Mouse (Mus musculus) CH12.LX (cell line): ENCODE data around the gene Tnnc2. TPM values are rescaled to one million over a fixed set of nuclear protein-coding genes. Genes with fewer than 3 reads are reported as not detected.

Source experiments
- DNase-seq: peaks from one replicate; pipeline ENCODE4 v3.0.0-alpha.2; 2013; ENCODE audit errors: extremely low read depth
- H3K27ac ChIP-seq: 2 replicates; pipeline ENCODE4 v1.5.1; 2012; ENCODE audit warnings: low read depth, mild to moderate bottlenecking, control low read depth, moderate library complexity; ENCODE audit not compliant: insufficient read depth
- H3K27me3 ChIP-seq: replicated peaks from 2 replicates; pipeline ENCODE3; 2012; ENCODE audit warnings: inconsistent platforms
- H3K36me3 ChIP-seq, 2 experiments: replicated peaks in 1 of 2; 2 replicates each; pipeline versions ENCODE3 to v1.6.1; 2012; ENCODE audit warnings: inconsistent platforms in 1 of 2, low read length in 1 of 2, mild to moderate bottlenecking in 1 of 2, mixed read lengths in 1 of 2, moderate library complexity in 1 of 2; ENCODE audit not compliant: control insufficient read depth in 1 of 2, insufficient read depth in 1 of 2
- H3K4me1 ChIP-seq, 2 experiments: 2 replicates each; pipeline ENCODE4 v1.6.1; 2012; ENCODE audit warnings: inconsistent platforms in 1 of 2, moderate library complexity in 1 of 2; ENCODE audit not compliant: insufficient read depth in 2 of 2, control insufficient read depth in 1 of 2
- H3K4me2 ChIP-seq: 2 replicates; pipeline ENCODE4 v1.6.1; 2012; ENCODE audit warnings: low read depth, mild to moderate bottlenecking, control low read depth; ENCODE audit not compliant: poor library complexity, insufficient read depth, severe bottlenecking
- H3K4me3 ChIP-seq, 3 experiments: fragments of 150-350 bp in 1 of 3; sonication (generic) in 1 of 3; replicated peaks in 1 of 3; 2 replicates each; pipeline versions ENCODE3 to v1.5.1; 2011 to 2012; ENCODE audit warnings: low read depth in 2 of 3, low read length in 2 of 3, mild to moderate bottlenecking in 2 of 3, moderate library complexity in 2 of 3, control low read depth in 1 of 3, improper control_type of control experiment in 1 of 3, inconsistent platforms in 1 of 3, mixed read lengths in 1 of 3; ENCODE audit not compliant: poor library complexity in 1 of 3
- H3K79me2 ChIP-seq: replicated peaks from 2 replicates; pipeline ENCODE4 v1.6.1; 2012; ENCODE audit warnings: mild to moderate bottlenecking, moderate library complexity; ENCODE audit not compliant: control insufficient read depth, poor library complexity, insufficient read depth, severe bottlenecking; ENCODE audit errors: extremely low read depth
- H3K9ac ChIP-seq: 2 replicates; pipeline ENCODE4 v1.6.1; 2012; ENCODE audit warnings: low read depth, mild to moderate bottlenecking, control low read depth, moderate library complexity; ENCODE audit not compliant: insufficient read depth
- H3K9me3 ChIP-seq: replicated peaks from 2 replicates; pipeline ENCODE3; 2012; ENCODE audit warnings: low read length, inconsistent platforms, mixed read lengths
- BHLHE40 ChIP-seq: IDR thresholded peaks from 2 replicates; pipeline ENCODE4 v1.6.1; 2011; ENCODE audit warnings: mild to moderate bottlenecking, low read depth, low read length, improper control_type of control experiment
- CHD1 ChIP-seq: IDR thresholded peaks from 2 replicates; pipeline ENCODE4 v1.6.1; 2012; ENCODE audit warnings: low read depth, low read length, improper control_type of control experiment, inconsistent platforms
- E2F4 ChIP-seq: IDR thresholded peaks from 2 replicates; pipeline ENCODE4 v1.6.1; 2011; ENCODE audit warnings: low read depth, low read length, improper control_type of control experiment; ENCODE audit not compliant: insufficient replicate concordance
- EP300 ChIP-seq: IDR thresholded peaks from 2 replicates; pipeline ENCODE4 v1.6.1; 2011; ENCODE audit warnings: low read length, improper control_type of control experiment
- ETS1 ChIP-seq: conservative IDR thresholded peaks from 2 replicates; pipeline ENCODE4 v1.6.1; 2012; ENCODE audit warnings: low read depth, mild to moderate bottlenecking, inconsistent platforms, low read length, improper control_type of control experiment, moderate library complexity
- HCFC1 ChIP-seq: IDR thresholded peaks from 2 replicates; pipeline ENCODE4 v1.6.1; 2012; ENCODE audit warnings: low read depth, mild to moderate bottlenecking, inconsistent platforms, low read length, improper control_type of control experiment
- IRF4 ChIP-seq: IDR thresholded peaks from 2 replicates; pipeline ENCODE4 v1.6.1; 2014; ENCODE audit warnings: low read depth, mild to moderate bottlenecking, inconsistent platforms, low read length, improper control_type of control experiment
- JUN ChIP-seq: IDR thresholded peaks from 2 replicates; pipeline ENCODE4 v1.6.1; 2011; ENCODE audit warnings: low read depth, mild to moderate bottlenecking, low read length, improper control_type of control experiment, moderate library complexity; ENCODE audit not compliant: insufficient read depth
- JUND ChIP-seq: conservative IDR thresholded peaks from 2 replicates; pipeline ENCODE4 v1.6.1; 2011; ENCODE audit warnings: low read depth, low read length, improper control_type of control experiment
- MAFK ChIP-seq: IDR thresholded peaks from 2 replicates; pipeline ENCODE4 v1.6.1; 2011; ENCODE audit warnings: low read length, improper control_type of control experiment; ENCODE audit not compliant: insufficient replicate concordance
- MAX ChIP-seq: IDR thresholded peaks from 2 replicates; pipeline ENCODE4 v1.6.1; 2011; ENCODE audit warnings: low read length, improper control_type of control experiment
- MEF2A ChIP-seq: IDR thresholded peaks from 2 replicates; pipeline ENCODE4 v1.6.1; 2014; ENCODE audit warnings: low read depth, mild to moderate bottlenecking, inconsistent platforms, low read length, improper control_type of control experiment, borderline replicate concordance
- MXI1 ChIP-seq: IDR thresholded peaks from 2 replicates; pipeline ENCODE4 v1.6.1; 2011; ENCODE audit warnings: mild to moderate bottlenecking, low read depth, low read length, improper control_type of control experiment
- NRF1 ChIP-seq: IDR thresholded peaks from 2 replicates; pipeline ENCODE4 v1.6.1; 2014; ENCODE audit warnings: low read depth, mild to moderate bottlenecking, inconsistent platforms, low read length, improper control_type of control experiment, moderate library complexity
- PAX5 ChIP-seq: IDR thresholded peaks from 2 replicates; pipeline ENCODE4 v1.6.1; 2012; ENCODE audit warnings: low read length, inconsistent platforms, mixed read lengths
- POLR2AphosphoS2 ChIP-seq: IDR thresholded peaks from 2 replicates; pipeline ENCODE4 v1.6.1; 2011; ENCODE audit warnings: low read depth, low read length, improper control_type of control experiment
- RAD21 ChIP-seq: IDR thresholded peaks from 2 replicates; pipeline ENCODE4 v1.6.1; 2011; ENCODE audit warnings: low read depth, mild to moderate bottlenecking, low read length, improper control_type of control experiment, moderate library complexity
- SIN3A ChIP-seq: IDR thresholded peaks from 2 replicates; pipeline ENCODE4 v1.6.1; 2012; ENCODE audit warnings: low read length, improper control_type of control experiment, inconsistent platforms
- TBP ChIP-seq: conservative IDR thresholded peaks from 2 replicates; pipeline ENCODE4 v1.6.1; 2011; ENCODE audit warnings: low read depth, low read length, improper control_type of control experiment
- ZC3H11A ChIP-seq: IDR thresholded peaks from 2 replicates; pipeline ENCODE4 v1.6.1; 2012; ENCODE audit warnings: low read depth, mild to moderate bottlenecking, inconsistent platforms, low read length, improper control_type of control experiment
- ZNF384 ChIP-seq: IDR thresholded peaks from 2 replicates; pipeline ENCODE4 v1.6.1; 2012; ENCODE audit warnings: low read depth, low read length, improper control_type of control experiment, inconsistent platforms
- dilution Hi-C: fragments of 300-500 bp; cut with MboI; formaldehyde crosslinking; loops from 2 replicates; pipeline ENCODE4 v1.14.3; 2020; ENCODE audit warnings: low sequenced_read_pairs; ENCODE audit not compliant: extremely low pct_unique_long_range_greater_than_20kb, extremely low pct_ligation_motif_present
- in situ Hi-C: fragments of 300-500 bp; cut with MboI; formaldehyde crosslinking; loops from 3 replicates; pipeline ENCODE4 v1.14.3; 2019; ENCODE audit warnings: low sequenced_read_pairs, low pct_ligation_motif_present, low pct_unique_long_range_greater_than_20kb, mixed read lengths
- polyA plus RNA-seq: library from polyadenylated mRNA; unstranded; fragments of >175 nt; gene quantifications from 2 replicates; pipeline ENCODE4 v1.2.1, GENCODE M21; 2012; ENCODE audit warnings: low read depth; ENCODE audit not compliant: insufficient read length
- total RNA-seq, 2 experiments: library from RNA; depleted of rRNA; stranded (reverse); fragments of 300-350 nt in 1 of 2; fragments of >200 nt in 1 of 2; gene quantifications; 2 replicates each; pipeline ENCODE4 v1.2.3; 2012 to 2014

The Tnnc2 gene
- total and polyA plus RNA-seq, 3 experiments, result not detected

DNA sequence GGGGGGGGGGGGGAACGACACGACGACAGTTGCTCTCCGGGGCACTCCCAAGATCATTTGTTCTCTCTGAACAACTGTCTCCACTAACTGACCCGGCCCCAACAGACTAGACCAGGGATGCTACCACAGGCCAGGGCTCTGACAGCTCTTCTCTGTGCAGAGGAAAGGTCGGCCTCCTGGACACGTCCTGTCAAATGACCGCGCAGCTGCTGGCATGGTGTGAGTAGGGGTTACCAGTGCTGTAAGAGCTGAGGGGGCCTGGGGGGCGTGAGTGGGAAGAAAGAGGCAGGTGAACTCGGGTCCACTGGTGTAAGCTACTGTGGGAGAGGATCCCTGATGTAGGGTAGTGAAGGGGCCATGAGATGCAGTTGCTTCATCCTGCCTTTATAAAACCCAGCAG is 21.9 kb downstream of the Tnnc2 start:
- Histone ChIP-seq H3K4me3 (no peak overlapping the region), H3K4me2 (no peak overlapping the region), H3K9me3 (no peaks in the 10 kb centered on the region)
- DNase-seq, result no peak
- TF ChIP-seq ZNF384, result no peak
- no peak for TF ChIP-seq BHLHE40
- TF ChIP-seq ZC3H11A, result no peak
- TF ChIP-seq CHD1, result no peak
- no peak for TF ChIP-seq JUND
- TF ChIP-seq HCFC1, result no peak
- TF ChIP-seq POLR2AphosphoS2, result no peak
- no peak for TF ChIP-seq EP300
- TF ChIP-seq MEF2A, result no peak
- TF ChIP-seq SIN3A, result no peak
- no peak for TF ChIP-seq E2F4
- no peak for TF ChIP-seq IRF4
- TF ChIP-seq MAX, result no peak
- TF ChIP-seq NRF1, result no peak
- TF ChIP-seq, all 38 proteins: peak for 0
- H3K27ac ChIP-seq, result no peak overlapping the region
- in situ Hi-C loops (no loop called here), dilution Hi-C loops (no loop called here)
- H3K36me3 ChIP-seq, result peaks cover 86 to 99% of the 10 kb centered on the region in 2 experiments
- no peaks in the 10 kb centered on the region for H3K27me3 ChIP-seq
- H3K79me2 ChIP-seq, result no peaks in the 10 kb centered on the region
- H3K9ac ChIP-seq, result no peak overlapping the region
- no peaks in the 10 kb centered on the region for H3K4me1 ChIP-seq

DNA sequence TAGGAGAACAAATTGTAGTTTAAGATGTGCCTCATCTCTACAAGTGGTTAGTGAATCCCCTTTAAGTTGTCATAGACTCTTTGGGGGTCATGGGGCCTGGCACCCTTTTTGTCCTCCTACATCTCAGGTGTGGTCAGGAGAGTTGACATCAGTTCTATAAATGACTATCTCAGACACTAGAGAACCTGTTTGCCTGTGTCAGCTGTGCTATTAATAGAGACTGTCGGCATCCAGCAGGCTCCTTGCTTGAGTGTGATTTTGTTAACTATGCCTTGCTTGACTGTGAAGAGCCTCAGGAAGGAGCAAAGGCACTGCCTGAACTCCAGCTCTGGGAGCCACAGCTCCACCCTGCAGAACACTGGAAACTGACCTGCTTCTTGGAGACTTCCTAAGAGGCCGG is 25.0 kb downstream of the Tnnc2 start:
- Histone ChIP-seq H3K9ac (no peak overlapping the region), H3K4me1 (no peaks in the 10 kb centered on the region), H3K79me2 (0 out of 2 replicates have a peak, but pooled peaks cover 3% of the 10 kb centered on the region), H3K9me3 (no peaks in the 10 kb centered on the region), H3K4me3 (no peak overlapping the region), H3K27ac (no peak overlapping the region), H3K27me3 (no peaks in the 10 kb centered on the region), H3K36me3 (peaks cover 74 to 97% of the 10 kb centered on the region in 2 experiments), H3K4me2 (no peak overlapping the region)
- dilution Hi-C loops (no loop called here), in situ Hi-C loops (no loop called here)
- DNase-seq, result no peak
- TF ChIP-seq JUND, result no peak
- TF ChIP-seq IRF4, result no peak
- TF ChIP-seq MXI1, result no peak
- no peak for TF ChIP-seq MAFK
- TF ChIP-seq MAX, result no peak
- TF ChIP-seq RAD21, result no peak
- no peak for TF ChIP-seq TBP
- TF ChIP-seq JUN, result no peak
- no peak for TF ChIP-seq PAX5
- no peak for TF ChIP-seq ETS1
- TF ChIP-seq MEF2A, result no peak
- no peak for TF ChIP-seq POLR2AphosphoS2
